ENCODE assay signal across 3 mouse cellular contexts in the genomic region with DNA sequence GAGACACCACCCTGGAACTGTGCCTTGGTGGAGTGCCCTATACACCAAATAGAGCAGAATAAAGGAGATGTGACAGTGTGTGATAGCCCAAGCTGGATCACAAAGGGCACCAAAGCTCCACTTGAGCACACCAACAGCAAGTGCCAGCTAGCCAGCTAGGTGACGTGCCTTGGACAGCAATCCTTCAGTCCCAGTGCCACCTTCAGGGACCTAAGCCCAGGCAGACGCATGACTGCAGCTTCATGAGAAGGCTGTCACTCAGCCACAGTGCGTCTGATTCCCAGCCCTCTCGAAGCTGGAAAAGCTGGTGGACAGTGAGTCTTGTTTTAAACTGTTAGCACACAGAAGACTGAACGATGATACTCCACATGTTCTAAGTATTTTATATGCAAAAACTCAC.
"Had no signal": no experiment of that assay in that cellular context is flagged by ENCODE, and none has a peak within 500 bp of the region (broad histone marks: within the 10 kb centered on the region; RNA-seq: fewer than 3 reads in every experiment).

No protein-coding gene starts in this region.

- DNase-seq: kidney, postnatal 25 days; retina, postnatal 1 day; right cerebral cortex, postnatal 4 days had no signal
